Mouse (Mus musculus) testis, adult 2 months (tissue): ENCODE measurements around the gene App. TPM values are rescaled to one million over a fixed set of nuclear protein-coding genes. Genes with fewer than 3 reads are reported as not detected.
A peak's percentile ranks its signal among the peaks of the same experiment; 100 is the strongest.

ENCODE experiments used
- H3K27ac ChIP-seq: fragments of 200-500 bp; 2 replicates; pipeline ENCODE4 v1.5.1; 2012; ENCODE audit warnings: low read depth, low read length; ENCODE audit not compliant: control insufficient read depth, insufficient read depth
- H3K27me3 ChIP-seq: fragments of 200-500 bp; 2 replicates; pipeline ENCODE4 v1.6.1; 2012; ENCODE audit warnings: mild to moderate bottlenecking, low read length, moderate library complexity; ENCODE audit not compliant: control insufficient read depth, insufficient read depth
- H3K36me3 ChIP-seq: fragments of 200-500 bp; 2 replicates; pipeline ENCODE4 v1.6.1; 2012; ENCODE audit warnings: mild to moderate bottlenecking, low read length; ENCODE audit not compliant: control insufficient read depth, insufficient read depth
- H3K4me1 ChIP-seq: fragments of 200-500 bp; 2 replicates; pipeline ENCODE4 v1.6.1; 2012; ENCODE audit warnings: low read length; ENCODE audit not compliant: control insufficient read depth, insufficient read depth
- H3K4me3 ChIP-seq: fragments of 200-500 bp; 2 replicates; pipeline ENCODE4 v1.5.1; 2012; ENCODE audit warnings: low read depth, mild to moderate bottlenecking, low read length, moderate library complexity, mixed read lengths; ENCODE audit not compliant: control insufficient read depth
- CTCF ChIP-seq: fragments of 200-500 bp; IDR thresholded peaks from 2 replicates; pipeline ENCODE4 v1.5.1; 2012; ENCODE audit warnings: low read depth, mild to moderate bottlenecking, inconsistent platforms, low read length, moderate library complexity; ENCODE audit not compliant: control insufficient read depth, insufficient read depth, insufficient replicate concordance
- POLR2A ChIP-seq: fragments of 200-500 bp; IDR thresholded peaks from 2 replicates; pipeline ENCODE4 v1.6.1; 2012; ENCODE audit warnings: low read depth, mild to moderate bottlenecking, inconsistent platforms, low read length, moderate library complexity; ENCODE audit not compliant: control insufficient read depth
- polyA plus RNA-seq: library from polyadenylated mRNA; depleted of rRNA; stranded (reverse); fragments of >200 nt; gene quantifications from 2 replicates; pipeline ENCODE4 v1.2.3, GENCODE M21; 2012

The App gene
- polyA plus RNA-seq, 1 experiment, result 89.0 TPM

GRCm38 (mm10) chr16:85176666-85177065, 3.1 kb upstream of the App start:
- no peaks in the 10 kb centered on the region for H3K36me3 ChIP-seq
- TF ChIP-seq POLR2A (no peak), CTCF (no peak)
- no peaks in the 10 kb centered on the region for H3K27me3 ChIP-seq
- no peak overlapping the region for H3K27ac ChIP-seq
- H3K4me3 ChIP-seq, result no peak overlapping the region
- H3K4me1 ChIP-seq, result peaks cover 5% of the 10 kb centered on the region

- TF ChIP-seq CTCF, result no peak
- TF ChIP-seq POLR2A, result no peak
- Histone ChIP-seq H3K4me1 (peaks cover 7% of the 10 kb centered on the region), H3K27ac (peak overlapping the region; percentile 41; the same call in 1 of the 2 replicates), H3K27me3 (no peaks in the 10 kb centered on the region), H3K36me3 (no peaks in the 10 kb centered on the region), H3K4me3 (peak overlapping the region; percentile 86)
These were observed 794 bp downstream of the App start for GRCm38 (mm10) chr16:85172571-85173372.

GRCm38 (mm10) chr16:85171976-85172570, 1.5 kb downstream of the App start:
- peak overlapping the region; percentile 86 for H3K4me3 ChIP-seq
- H3K4me1 ChIP-seq, result peaks cover 7% of the 10 kb centered on the region
- H3K27ac ChIP-seq, result peak overlapping the region; percentile 41; the same call in 1 of the 2 replicates
- TF ChIP-seq CTCF, result no peak
- no peak for TF ChIP-seq POLR2A
- no peaks in the 10 kb centered on the region for H3K27me3 ChIP-seq
- no peaks in the 10 kb centered on the region for H3K36me3 ChIP-seq

GRCm38 (mm10) chr16:85170826-85171510, 2.6 kb downstream of the App start:
- TF ChIP-seq CTCF (no peak), POLR2A (no peak)
- Histone ChIP-seq H3K27ac (no peak overlapping the region), H3K4me1 (peaks cover 7% of the 10 kb centered on the region), H3K4me3 (no peak overlapping the region), H3K27me3 (no peaks in the 10 kb centered on the region), H3K36me3 (no peaks in the 10 kb centered on the region)

- Histone ChIP-seq H3K27ac (no peak overlapping the region), H3K36me3 (no peaks in the 10 kb centered on the region), H3K4me3 (no peak overlapping the region), H3K4me1 (peaks cover 7% of the 10 kb centered on the region), H3K27me3 (no peaks in the 10 kb centered on the region)
- no peak for TF ChIP-seq POLR2A
- no peak for TF ChIP-seq CTCF
These were observed 4.7 kb downstream of the App start for GRCm38 (mm10) chr16:85168821-85169220.

GRCm38 (mm10) chr16:85166205-85166604, 7.4 kb downstream of the App start:
- 0 out of 2 replicates have a peak, but pooled peaks cover 2% of the 10 kb centered on the region for H3K4me1 ChIP-seq
- no peaks in the 10 kb centered on the region for H3K36me3 ChIP-seq
- H3K27me3 ChIP-seq, result no peaks in the 10 kb centered on the region
- no peak overlapping the region for H3K4me3 ChIP-seq
- no peak overlapping the region for H3K27ac ChIP-seq
- no peak for TF ChIP-seq CTCF
- no peak for TF ChIP-seq POLR2A

GRCm38 (mm10) chr16:85165631-85166030, 7.9 kb downstream of the App start:
- Histone ChIP-seq H3K27ac (no peak overlapping the region), H3K4me1 (0 out of 2 replicates have a peak, but pooled peaks cover 2% of the 10 kb centered on the region), H3K27me3 (no peaks in the 10 kb centered on the region), H3K4me3 (no peak overlapping the region), H3K36me3 (no peaks in the 10 kb centered on the region)
- TF ChIP-seq POLR2A (no peak), CTCF (no peak)
